Mouse (Mus musculus) fibroblast of lung, adult 2 months (primary cell): ENCODE measurements around the gene Rps6ka5.

ENCODE experiments used
- DNase-seq: peaks from one replicate; pipeline ENCODE4 v3.0.0-alpha.2; 2011; ENCODE audit warnings: low read depth

Gene Rps6ka5

GRCm38 (mm10) chr12:100594700-100595099 is 132.1 kb downstream of the Rps6ka5 start:
- DNase-seq: no peak

DNA sequence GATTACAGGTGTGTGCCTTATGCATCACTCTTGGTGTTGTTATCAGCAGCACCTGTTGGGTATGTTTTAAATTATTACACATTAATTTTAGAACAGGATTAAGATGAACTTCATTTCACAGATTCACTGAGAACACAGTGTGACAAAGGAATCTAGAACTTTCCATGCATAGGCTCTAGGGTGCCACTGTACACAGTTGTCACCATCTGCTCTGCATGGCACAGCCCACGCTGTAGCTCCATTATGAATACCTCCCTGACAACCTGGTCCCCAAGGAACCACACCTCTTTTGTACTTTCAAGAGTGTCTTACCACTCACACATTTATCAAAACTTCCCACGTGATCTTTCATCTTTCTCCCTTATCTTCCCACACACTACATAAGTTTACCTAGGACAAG is 140.2 kb downstream of the Rps6ka5 start:
- no peak for DNase-seq

- no peak for DNase-seq
Observed at GRCm38 (mm10) chr12:100579221-100579620, 147.6 kb downstream of the Rps6ka5 start.

- DNase-seq: peak; percentile 31
Observed at GRCm38 (mm10) chr12:100578291-100578690, 148.5 kb downstream of the Rps6ka5 start.

DNA sequence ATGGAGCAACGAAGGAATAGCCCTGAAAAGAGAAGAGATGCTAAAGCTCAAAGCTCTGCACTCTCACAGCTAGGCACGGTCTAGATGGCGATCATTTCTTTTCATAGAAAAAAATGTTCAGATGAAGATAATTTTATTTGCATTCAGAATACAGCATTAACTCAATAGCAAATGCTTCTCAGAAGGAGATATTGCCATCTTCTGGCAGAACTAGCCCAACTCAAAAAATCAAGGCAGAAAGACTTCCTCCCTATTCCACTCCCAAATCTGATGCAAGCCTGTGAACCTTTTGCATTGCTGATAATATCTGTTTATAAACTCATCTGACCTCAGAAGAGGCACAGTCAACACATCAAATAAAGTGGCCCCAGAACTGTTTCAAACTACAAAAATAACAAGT is 151.0 kb downstream of the Rps6ka5 start:
- no peak for DNase-seq

DNA sequence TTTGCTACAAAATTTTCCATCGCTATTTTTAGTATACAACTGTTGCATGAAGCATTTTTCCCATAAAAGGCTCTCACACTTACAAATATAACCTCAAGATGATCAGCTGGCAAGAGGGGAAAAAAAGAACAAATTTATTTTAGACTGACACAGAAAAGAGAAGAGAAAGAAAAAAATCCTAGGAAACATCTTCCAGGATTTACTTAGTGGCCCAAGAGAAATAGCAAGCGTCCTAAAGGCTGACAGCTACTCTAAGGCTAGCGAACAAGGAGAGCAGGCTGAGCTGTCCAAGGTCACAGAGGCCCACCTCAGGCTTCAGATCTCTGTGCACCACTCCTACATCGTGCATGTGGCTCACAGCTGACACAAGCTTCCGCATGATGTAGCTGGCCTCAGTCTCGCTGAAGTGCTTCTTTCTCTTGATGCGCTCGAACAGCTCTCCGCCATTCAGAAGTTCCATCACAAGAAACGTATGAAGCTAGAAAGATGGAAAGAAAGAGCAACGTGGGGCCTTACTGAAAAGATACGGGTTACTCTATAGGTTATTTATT is 156.2 kb downstream of the Rps6ka5 start:
- no peak for DNase-seq

DNA sequence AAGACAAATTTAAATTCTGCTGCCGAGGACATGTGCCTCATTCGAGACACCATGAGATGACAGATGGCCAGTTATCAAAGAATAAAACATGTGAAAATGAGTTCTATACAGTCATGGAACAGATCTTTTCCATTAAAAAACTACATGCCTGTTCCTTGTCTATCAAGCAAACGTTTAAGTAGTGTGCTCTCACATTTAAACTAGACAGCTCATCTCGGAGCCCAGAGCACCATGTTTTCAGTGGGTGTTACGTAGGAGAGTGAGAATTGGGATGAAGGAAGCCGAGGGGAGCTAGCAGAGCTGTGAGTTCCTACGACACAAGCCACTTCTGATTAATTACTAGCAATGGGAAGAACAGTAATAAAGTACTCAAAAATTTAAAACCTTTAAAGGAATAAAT is 158.0 kb downstream of the Rps6ka5 start:
- DNase-seq: no peak

GRCm38 (mm10) chr12:100568105-100568504 is 158.7 kb downstream of the Rps6ka5 start:
- DNase-seq: no peak

- DNase-seq: no peak
Observed at GRCm38 (mm10) chr12:100567627-100568026, 159.2 kb downstream of the Rps6ka5 start.

DNA sequence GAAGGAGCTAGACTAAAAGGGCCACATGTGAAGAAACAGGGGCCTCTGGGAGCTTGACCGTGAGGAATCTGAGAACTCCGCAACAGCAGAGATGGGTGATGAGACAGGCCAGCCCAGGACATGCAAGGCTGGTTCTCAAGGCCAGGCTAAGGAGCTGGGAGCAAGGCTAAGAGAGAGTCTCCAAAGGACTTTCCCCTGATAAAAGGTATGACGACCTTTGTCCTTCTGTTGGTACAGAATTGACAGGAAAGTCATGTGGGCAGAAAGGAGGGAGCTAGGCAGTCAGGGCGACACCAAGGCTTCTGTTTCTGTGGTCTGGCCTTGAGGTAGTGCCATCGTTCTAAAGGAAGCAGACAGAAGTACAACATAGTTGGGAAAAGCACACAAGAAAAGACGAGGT is 173.1 kb downstream of the Rps6ka5 start:
- no peak for DNase-seq

GRCm38 (mm10) chr12:100551972-100552371 is 174.8 kb downstream of the Rps6ka5 start:
- DNase-seq: no peak

- no peak for DNase-seq
Observed at GRCm38 (mm10) chr12:100544194-100544567, 182.6 kb downstream of the Rps6ka5 start.

- no peak for DNase-seq
Observed at GRCm38 (mm10) chr12:100543437-100544193, 183.2 kb downstream of the Rps6ka5 start.

DNA sequence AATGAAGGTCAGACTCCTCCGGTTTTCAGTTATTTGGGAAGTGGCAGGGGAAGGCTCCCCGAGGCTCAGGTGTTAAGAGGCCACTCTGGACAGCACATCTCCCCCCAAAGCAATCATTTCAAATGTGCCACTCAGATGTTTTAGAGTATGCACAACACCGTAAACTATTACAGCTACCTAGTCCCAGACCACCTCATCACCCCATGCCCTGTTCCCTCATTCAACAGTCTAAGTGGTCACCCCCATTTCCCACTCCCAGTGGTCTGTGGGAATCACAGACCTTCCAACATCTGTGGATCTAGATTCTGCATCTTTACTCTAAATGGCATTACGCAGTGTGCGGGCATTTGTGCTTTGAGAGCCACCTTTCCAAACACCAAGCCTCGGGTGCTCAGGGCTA is 184.3 kb downstream of the Rps6ka5 start:
- DNase-seq: no peak

DNA sequence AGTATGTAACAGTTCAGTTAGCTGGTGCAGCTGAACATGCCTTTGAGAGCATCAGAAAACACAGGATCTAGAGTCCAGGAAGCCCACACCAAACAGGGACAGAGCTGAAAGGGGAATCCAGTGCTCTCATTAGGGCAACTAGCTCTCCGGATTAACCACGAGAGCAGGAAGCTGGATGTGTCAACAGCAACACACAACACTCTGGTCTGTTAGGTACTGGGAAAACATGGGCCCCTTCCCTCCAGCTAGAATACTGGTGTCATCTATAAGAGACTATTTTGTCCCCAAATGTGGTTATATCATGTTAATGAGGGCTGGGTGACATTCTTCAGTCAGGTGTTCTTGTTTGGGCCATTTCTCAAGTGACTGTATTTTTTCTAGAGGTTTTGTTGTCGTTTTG is 184.7 kb downstream of the Rps6ka5 start:
- no peak for DNase-seq

GRCm38 (mm10) chr12:100539158-100539714 is 187.5 kb downstream of the Rps6ka5 start:
- no peak for DNase-seq

DNA sequence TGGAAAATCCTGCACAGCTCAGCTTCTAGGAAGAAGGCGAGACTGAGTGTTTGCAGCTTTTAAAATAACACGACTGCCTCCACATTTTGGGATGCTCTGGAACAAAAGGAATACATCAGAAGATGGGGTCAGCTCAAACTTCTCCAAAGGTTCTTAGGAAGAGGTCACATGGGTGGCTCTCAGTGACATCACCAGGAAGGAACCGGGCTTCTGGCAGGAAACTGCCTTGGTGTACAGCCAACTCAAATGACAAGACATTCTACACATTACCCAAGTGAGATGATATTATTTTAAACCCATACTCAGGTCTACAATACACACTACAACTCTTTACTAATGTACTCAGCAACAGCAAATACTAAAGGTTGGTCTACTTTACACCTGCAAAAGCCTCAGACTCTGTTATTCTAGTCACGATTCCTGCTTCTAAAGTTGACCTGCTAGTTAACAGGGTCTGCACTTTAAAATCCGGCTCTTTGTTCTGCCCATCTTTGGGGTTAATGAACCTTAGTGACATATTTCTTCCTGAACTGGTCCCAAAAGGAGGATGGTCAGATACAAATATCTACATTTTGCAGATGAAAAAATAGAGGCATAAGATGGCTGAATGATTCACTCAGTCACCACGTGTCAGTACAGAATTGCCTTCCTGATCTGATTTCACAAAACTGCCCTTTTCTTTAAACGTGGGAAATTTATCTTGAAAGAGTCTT is 188.2 kb downstream of the Rps6ka5 start:
- no peak for DNase-seq

- DNase-seq: no peak
Observed at GRCm38 (mm10) chr12:100537091-100537490, 189.7 kb downstream of the Rps6ka5 start.

GRCm38 (mm10) chr12:100535028-100535427 is 191.8 kb downstream of the Rps6ka5 start:
- DNase-seq: no peak

DNA sequence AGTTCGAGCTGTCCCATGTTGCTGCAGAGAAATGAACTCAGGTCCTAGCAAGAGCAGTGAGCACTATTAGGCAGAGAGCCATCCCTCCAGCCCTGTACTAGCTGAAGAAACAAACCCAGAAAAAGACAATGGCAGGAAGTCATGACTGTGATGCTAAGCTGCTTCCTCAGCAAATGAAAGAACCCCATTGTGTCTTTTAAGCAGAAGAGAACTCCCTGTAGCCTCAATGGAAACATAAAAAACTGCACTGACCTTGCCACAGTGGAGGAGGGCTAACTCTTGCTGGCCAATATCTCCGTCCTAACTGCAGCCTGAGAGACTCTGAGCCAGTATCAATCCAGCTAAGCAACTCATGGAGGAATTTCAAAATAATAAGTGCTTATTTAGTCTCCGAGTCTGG is 192.8 kb downstream of the Rps6ka5 start:
- no peak for DNase-seq

DNA sequence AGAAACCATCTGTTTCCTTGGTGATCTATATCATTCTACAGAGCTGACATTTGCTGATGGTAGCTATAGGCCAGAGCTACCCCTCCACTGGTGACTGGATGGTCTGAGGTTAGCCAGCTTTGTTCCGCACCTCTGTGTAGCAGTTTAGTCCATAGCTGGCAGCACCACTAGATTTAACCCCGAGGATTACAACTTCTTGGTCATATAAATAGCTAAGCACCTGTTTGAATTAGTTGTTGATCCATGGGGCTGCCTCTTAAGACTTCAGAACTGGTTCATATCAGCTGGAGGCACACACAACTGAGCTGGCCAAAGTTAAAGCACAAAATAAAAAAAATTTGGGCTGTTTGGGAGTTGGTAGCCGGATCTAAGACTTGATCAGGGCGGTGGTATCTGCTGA is 193.6 kb downstream of the Rps6ka5 start:
- DNase-seq: no peak

DNA sequence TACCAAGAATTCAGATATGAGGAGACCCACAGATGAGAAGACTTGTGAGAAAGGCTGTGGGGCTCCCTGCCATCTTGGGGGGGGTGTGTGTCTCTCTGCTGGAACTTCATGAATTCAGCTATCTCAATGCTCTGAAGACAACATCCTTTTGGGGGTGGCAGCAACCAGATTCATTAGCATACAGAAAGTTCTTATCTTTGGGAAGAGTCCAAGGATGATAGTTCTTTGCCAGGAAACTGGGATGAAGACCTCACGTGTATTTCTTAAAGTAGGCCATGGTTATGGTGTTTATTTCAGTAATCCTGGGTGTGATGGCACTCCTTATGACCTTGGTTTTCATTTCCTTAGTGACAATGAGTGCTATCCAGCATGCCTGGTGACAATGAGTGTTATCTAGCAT is 195.0 kb downstream of the Rps6ka5 start:
- DNase-seq: no peak

- no peak for DNase-seq
Observed at GRCm38 (mm10) chr12:100530871-100531270, 195.9 kb downstream of the Rps6ka5 start.
